Mouse (Mus musculus): Measurements from ENCODE around the gene Naalad2. TPM values are rescaled to one million over a fixed set of nuclear protein-coding genes. Genes with fewer than 3 reads are reported as not detected.
"Not testable (repeated sequence)": the region's sequence is repeated elsewhere in the genome, so short reads cannot be mapped to it uniquely, and the experiment has no call there.

The Naalad2 gene
- 5.3 and 6.2 TPM in 2 replicates for polyA plus RNA-seq (2015; fragmentation: Nextera tagmentation; extraction: Ambion mirVana)

- H3K4me1 ChIP-seq; H3K27me3 ChIP-seq; H3K9ac ChIP-seq; H3K9me3 ChIP-seq (replicated peaks); H3K4me2 ChIP-seq (replicated peaks); H3K27ac ChIP-seq (replicated peaks); H3K36me3 ChIP-seq; ATAC-seq (ENCODE audit: insufficient number of reproducible peaks, low FRiP score, low TSS enrichment, low read depth); H3K4me3 ChIP-seq (replicated peaks): not testable (repeated sequence)
- whole genome bisulfite sequencing, result 67% methylated on average over 2 of the region's 2 CpGs
These were observed at the start of gene Naalad2 for GRCm38 (mm10) chr9:18402895-18403294. Gene Naalad2, minus strand, starts transcription at chr9:18402995.

- Histone ChIP-seq H3K27me3 (no peaks in the 10 kb centered on the region), H3K9me3 (replicated peaks) (no peaks in the 10 kb centered on the region), H3K27ac (replicated peaks) (no peak overlapping the region), H3K4me1 (no peaks in the 10 kb centered on the region), H3K4me3 (replicated peaks) (no peak overlapping the region), H3K36me3 (no peaks in the 10 kb centered on the region), H3K9ac (no peak overlapping the region), H3K4me2 (replicated peaks) (no peak overlapping the region)
- ATAC-seq (ENCODE audit: insufficient number of reproducible peaks, low FRiP score, low TSS enrichment, low read depth), result no peak
- WGBS, result 64% methylated on average over 10 of the region's 10 CpGs
These were observed 28.9 kb upstream of the Naalad2 start for GRCm38 (mm10) chr9:18431687-18432086.

GRCm38 (mm10) chr9:18430354-18430753 lies 27.6 kb upstream of the Naalad2 start, which contains the start of gene Mbd3l2:
Gene Mbd3l2, plus strand, starts transcription at chr9:18430654.
- H3K4me3 ChIP-seq (replicated peaks), result no peak within 1 kb of the TSS
- H3K27me3 ChIP-seq, result no peaks in the 10 kb centered on the region
- H3K36me3 ChIP-seq, result no peaks in the 10 kb centered on the region
- no peak within 1 kb of the TSS for H3K27ac ChIP-seq (replicated peaks)
- ATAC-seq (ENCODE audit: insufficient number of reproducible peaks, low FRiP score, low TSS enrichment, low read depth), result no peak
- H3K4me2 ChIP-seq (replicated peaks), result no peak within 1 kb of the TSS
- no peak within 1 kb of the TSS for H3K9ac ChIP-seq
- H3K4me1 ChIP-seq, result no peaks in the 10 kb centered on the region
- no peaks in the 10 kb centered on the region for H3K9me3 ChIP-seq (replicated peaks)

GRCm38 (mm10) chr9:18412371-18412770 lies 9.6 kb upstream of the Naalad2 start:
- H3K4me3 ChIP-seq (replicated peaks); ATAC-seq (ENCODE audit: insufficient number of reproducible peaks, low FRiP score, low TSS enrichment, low read depth); H3K4me1 ChIP-seq; H3K9me3 ChIP-seq (replicated peaks); H3K4me2 ChIP-seq (replicated peaks); H3K9ac ChIP-seq; H3K27ac ChIP-seq (replicated peaks); H3K36me3 ChIP-seq; H3K27me3 ChIP-seq: not testable (repeated sequence)
- WGBS, result 82% methylated on average over 4 of the region's 4 CpGs

- Histone ChIP-seq H3K4me1 (no peaks in the 10 kb centered on the region), H3K36me3 (no peaks in the 10 kb centered on the region), H3K4me2 (replicated peaks) (no peak within 1 kb of the TSS), H3K4me3 (replicated peaks) (no peak within 1 kb of the TSS), H3K9me3 (replicated peaks) (no peaks in the 10 kb centered on the region), H3K9ac (no peak within 1 kb of the TSS), H3K27ac (replicated peaks) (no peak within 1 kb of the TSS), H3K27me3 (no peaks in the 10 kb centered on the region)
- WGBS, result 68% methylated on average over 1 of the region's 1 CpGs
- ATAC-seq (ENCODE audit: insufficient number of reproducible peaks, low FRiP score, low TSS enrichment, low read depth), result no peak
These were observed 1.3 kb upstream of the Naalad2 start, which contains the start of gene Ubtfl1 for GRCm38 (mm10) chr9:18404118-18404517. Gene Ubtfl1, plus strand, starts transcription at chr9:18404418.

GRCm38 (mm10) chr9:18399629-18400028 lies 3.2 kb downstream of the Naalad2 start:
- no peak for ATAC-seq (ENCODE audit: insufficient number of reproducible peaks, low FRiP score, low TSS enrichment, low read depth)
- no peak overlapping the region for H3K9ac ChIP-seq
- H3K4me3 ChIP-seq (replicated peaks), result no peak overlapping the region
- no peaks in the 10 kb centered on the region for H3K4me1 ChIP-seq
- H3K36me3 ChIP-seq, result no peaks in the 10 kb centered on the region
- no peak overlapping the region for H3K4me2 ChIP-seq (replicated peaks)
- no peaks in the 10 kb centered on the region for H3K27me3 ChIP-seq
- 70% methylated on average over 1 of the region's 1 CpGs for WGBS
- no peak overlapping the region for H3K27ac ChIP-seq (replicated peaks)
- no peaks in the 10 kb centered on the region for H3K9me3 ChIP-seq (replicated peaks)

GRCm38 (mm10) chr9:18385782-18386181 lies 17.0 kb downstream of the Naalad2 start:
- H3K4me1 ChIP-seq, result peaks cover 4% of the 10 kb centered on the region; the same call in 1 of the 2 replicates
- 0 out of 2 replicates have a peak overlapping the region, but pooled peaks have one; percentile 7 for H3K4me3 ChIP-seq (replicated peaks)
- no peaks in the 10 kb centered on the region for H3K36me3 ChIP-seq
- H3K4me2 ChIP-seq (replicated peaks), result no peak overlapping the region
- H3K27ac ChIP-seq (replicated peaks), result no peak overlapping the region
- H3K9ac ChIP-seq, result no peak overlapping the region
- H3K27me3 ChIP-seq, result no peaks in the 10 kb centered on the region
- 19% methylated on average over 6 of the region's 6 CpGs for WGBS
- H3K9me3 ChIP-seq (replicated peaks), result no peaks in the 10 kb centered on the region
- no peak for ATAC-seq (ENCODE audit: insufficient number of reproducible peaks, low FRiP score, low TSS enrichment, low read depth)

- not testable (repeated sequence) for H3K4me3 ChIP-seq (replicated peaks); ATAC-seq (ENCODE audit: insufficient number of reproducible peaks, low FRiP score, low TSS enrichment, low read depth); H3K27ac ChIP-seq (replicated peaks); H3K36me3 ChIP-seq; H3K9me3 ChIP-seq (replicated peaks); H3K27me3 ChIP-seq; H3K9ac ChIP-seq; H3K4me1 ChIP-seq; H3K4me2 ChIP-seq (replicated peaks)
- WGBS, result 83% methylated on average over 1 of the region's 1 CpGs
These were observed 29.8 kb downstream of the Naalad2 start for GRCm38 (mm10) chr9:18373026-18373425.

GRCm38 (mm10) chr9:18319990-18320389 lies 82.8 kb downstream of the Naalad2 start:
- ATAC-seq (ENCODE audit: insufficient number of reproducible peaks, low FRiP score, low TSS enrichment, low read depth), result no peak
- WGBS, result 92% methylated on average over 3 of the region's 3 CpGs
- Histone ChIP-seq H3K36me3 (peaks cover 4% of the 10 kb centered on the region; the same call in 1 of the 2 replicates), H3K27me3 (no peaks in the 10 kb centered on the region), H3K9ac (no peak overlapping the region), H3K4me2 (replicated peaks) (no peak overlapping the region), H3K4me3 (replicated peaks) (no peak overlapping the region), H3K4me1 (no peaks in the 10 kb centered on the region), H3K9me3 (replicated peaks) (no peaks in the 10 kb centered on the region), H3K27ac (replicated peaks) (no peak overlapping the region)

- no peak for ATAC-seq (ENCODE audit: insufficient number of reproducible peaks, low FRiP score, low TSS enrichment, low read depth)
- H3K4me3 ChIP-seq (replicated peaks), result no peak overlapping the region
- no peaks in the 10 kb centered on the region for H3K27me3 ChIP-seq
- H3K36me3 ChIP-seq, result peaks cover 38% of the 10 kb centered on the region
- no peak overlapping the region for H3K27ac ChIP-seq (replicated peaks)
- peaks cover 6% of the 10 kb centered on the region for H3K4me1 ChIP-seq
- H3K9me3 ChIP-seq (replicated peaks), result no peaks in the 10 kb centered on the region
- WGBS, result 88% methylated on average over 4 of the region's 6 CpGs
- H3K4me2 ChIP-seq (replicated peaks), result no peak overlapping the region
- H3K9ac ChIP-seq, result no peak overlapping the region
These were observed 104.5 kb downstream of the Naalad2 start for GRCm38 (mm10) chr9:18298301-18298700.

GRCm38 (mm10) chr9:18293026-18293781 lies 109.6 kb downstream of the Naalad2 start:
- Histone ChIP-seq H3K9me3 (replicated peaks) (no peaks in the 10 kb centered on the region), H3K4me3 (replicated peaks) (peak overlapping the region; percentile 96), H3K4me2 (replicated peaks) (peak overlapping the region; percentile 65), H3K27me3 (no peaks in the 10 kb centered on the region), H3K36me3 (0 out of 2 replicates have a peak, but pooled peaks cover 2% of the 10 kb centered on the region), H3K4me1 (peaks cover 9% of the 10 kb centered on the region), H3K27ac (replicated peaks) (no peak overlapping the region), H3K9ac (peak overlapping the region; percentile 99)
- ATAC-seq (ENCODE audit: insufficient number of reproducible peaks, low FRiP score, low TSS enrichment, low read depth), result no peak
- 36% methylated on average over 6 of the region's 6 CpGs for WGBS
